Mouse (Mus musculus) gastrocnemius, postnatal 14 days (tissue): Measurements from ENCODE around the gene Mcidas. TPM values are rescaled to one million over a fixed set of nuclear protein-coding genes. Genes with fewer than 3 reads are reported as not detected.
"Not testable (repeated sequence)": the region's sequence is repeated elsewhere in the genome, so short reads cannot be mapped to it uniquely, and the experiment has no call there.

Source experiments
- DNase-seq: peaks from one replicate; pipeline ENCODE4 v3.0.0; 2021; ENCODE audit warnings: mixed read lengths
- intact Hi-C: fragments of 180-260 bp; cut with DNase I; formaldehyde crosslinking; loops from one replicate; pipeline ENCODE4 v1.15.1; 2025; ENCODE audit warnings: low total_unique reads
- total RNA-seq, 2 experiments: library from RNA; stranded (reverse); gene quantifications; 2 replicates each; pipeline ENCODE4 v1.2.3; 2021

Gene Mcidas
- total RNA-seq, 2 experiments from 2014 or later = not detected

DNA sequence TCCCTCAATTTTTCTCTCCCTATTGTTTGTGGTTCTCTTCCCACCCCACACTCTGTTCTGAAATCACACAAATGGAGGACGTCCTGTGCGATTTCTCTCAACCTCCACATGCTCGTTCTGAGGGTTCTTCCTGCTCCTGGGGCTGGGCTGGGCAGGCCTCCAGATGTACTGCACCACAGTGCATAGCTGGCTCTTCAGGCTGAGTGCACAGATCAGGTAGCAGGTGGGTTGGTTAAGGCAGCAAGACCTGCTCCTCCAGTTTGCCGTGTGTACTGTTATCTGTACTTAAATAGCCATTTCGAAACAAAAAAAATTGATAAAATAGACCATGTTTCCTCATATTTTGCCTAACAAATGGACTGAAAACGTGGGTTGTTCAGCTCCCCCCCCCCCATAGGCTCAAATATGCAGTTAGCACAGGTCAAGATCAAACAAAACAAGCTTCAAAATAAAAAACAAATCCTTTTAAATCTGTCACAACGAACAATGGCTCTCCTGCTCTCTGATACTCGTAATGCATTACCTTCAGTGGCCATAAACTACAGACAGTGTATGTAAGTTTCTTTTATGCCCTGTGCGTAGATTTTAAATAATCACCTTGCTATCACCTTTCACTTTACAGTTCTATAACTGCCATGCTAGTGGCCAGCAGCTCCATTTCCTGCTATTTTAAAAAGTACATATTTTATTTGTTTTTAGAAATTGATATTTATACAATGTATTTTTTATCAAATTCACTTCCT lies 7.1 kb downstream of the Mcidas start:
- intact Hi-C loops = no loop called here
- DNase-seq = no peak

DNA sequence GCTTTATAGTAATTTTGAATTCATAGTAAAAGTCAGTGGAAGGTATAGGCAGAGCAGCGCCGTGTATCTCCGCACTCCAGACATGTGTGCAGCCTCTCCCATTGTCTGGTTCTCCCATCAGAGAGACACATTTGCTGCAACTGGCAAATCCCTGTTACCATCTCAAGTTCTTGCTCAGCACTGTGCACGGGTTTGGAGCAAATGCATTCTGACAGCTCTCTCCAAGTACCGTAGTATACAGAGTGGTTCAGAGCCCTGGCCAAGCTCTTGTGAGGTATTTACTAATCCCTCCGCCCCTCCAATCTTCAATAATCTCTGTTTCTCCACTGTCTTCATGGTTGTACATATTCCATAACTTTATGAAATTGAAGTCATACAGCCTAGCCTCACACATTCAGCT lies 19.0 kb downstream of the Mcidas start:
- intact Hi-C loops = no loop called here
- no peak for DNase-seq

DNA sequence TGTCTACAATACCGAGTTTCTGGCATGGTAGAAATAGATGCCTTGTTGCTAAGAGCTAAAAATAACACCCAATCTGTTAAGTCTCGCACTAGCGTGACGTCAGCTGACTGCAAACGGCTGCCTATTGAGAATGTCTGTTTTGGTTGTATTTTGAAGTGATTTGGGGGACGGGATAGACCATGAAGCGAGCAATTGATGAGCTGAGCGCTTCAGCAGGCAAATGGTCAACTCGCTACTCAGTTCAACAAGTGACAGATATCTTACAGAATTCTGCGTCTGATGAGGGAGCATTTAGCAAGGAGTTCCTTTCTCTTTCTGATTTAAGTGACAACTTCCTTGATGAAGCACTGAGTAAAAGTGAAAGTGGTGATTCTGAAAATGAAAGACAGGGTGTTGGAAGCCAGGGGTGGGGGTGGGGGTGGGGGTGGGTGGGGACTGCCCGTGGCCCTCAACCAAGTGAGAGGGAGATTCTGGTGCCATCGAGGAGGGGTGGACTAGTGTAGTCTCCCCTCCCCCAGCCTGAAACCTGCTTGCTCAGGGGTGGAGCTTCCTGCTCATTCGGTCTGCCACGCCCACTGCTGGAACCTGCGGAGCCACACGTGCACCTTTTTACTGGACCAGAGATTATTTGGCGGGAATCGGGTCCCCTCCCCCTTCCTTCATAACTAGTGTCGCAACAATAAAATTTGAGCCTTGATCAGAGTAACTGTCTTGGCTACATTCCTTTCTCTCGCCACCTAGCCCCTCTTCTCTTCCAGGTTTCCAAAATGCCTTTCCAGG lies 19.7 kb downstream of the Mcidas start:
- intact Hi-C loops, DNase-seq: not testable (repeated sequence)

DNA sequence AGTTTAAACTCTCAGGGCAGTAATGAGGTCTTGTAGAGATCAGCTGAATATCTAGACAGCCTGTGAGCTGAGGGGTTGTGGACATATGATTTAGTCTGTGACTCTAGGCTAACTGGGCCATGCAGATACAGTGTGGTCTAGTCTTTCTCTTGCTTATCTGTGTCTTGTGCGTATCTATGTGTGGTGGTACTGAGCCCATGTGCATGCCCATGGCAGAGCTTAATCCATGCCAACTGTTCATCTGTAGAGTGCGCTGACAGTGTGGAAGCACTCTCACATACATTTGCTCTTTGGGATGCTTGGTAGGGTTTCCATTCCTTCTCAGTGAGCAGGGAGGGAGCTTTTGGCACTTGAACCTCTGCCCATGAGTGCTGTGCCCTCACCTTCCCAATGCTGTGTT lies 27.9 kb downstream of the Mcidas start:
- intact Hi-C loops = no loop called here
- DNase-seq = no peak

DNA sequence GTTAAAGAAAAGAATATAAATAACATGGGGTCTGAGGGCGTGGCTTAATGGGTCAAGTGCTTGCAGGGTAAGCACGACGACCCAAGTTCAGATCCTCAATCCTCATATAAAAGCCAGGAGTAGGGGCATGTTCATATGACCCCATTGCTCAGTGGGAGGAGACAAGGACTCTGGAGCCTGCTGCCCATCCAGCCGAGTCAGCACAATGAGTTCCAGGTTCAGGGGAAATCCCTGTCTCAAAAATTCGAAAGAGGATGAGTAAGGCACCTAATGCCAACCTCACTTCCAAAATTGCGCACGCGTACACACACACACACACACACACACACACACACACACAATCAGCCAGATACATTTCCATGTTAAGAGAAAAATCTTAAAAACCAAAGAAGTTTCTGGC lies 28.8 kb downstream of the Mcidas start:
- intact Hi-C loops = no loop called here
- no peak for DNase-seq

DNA sequence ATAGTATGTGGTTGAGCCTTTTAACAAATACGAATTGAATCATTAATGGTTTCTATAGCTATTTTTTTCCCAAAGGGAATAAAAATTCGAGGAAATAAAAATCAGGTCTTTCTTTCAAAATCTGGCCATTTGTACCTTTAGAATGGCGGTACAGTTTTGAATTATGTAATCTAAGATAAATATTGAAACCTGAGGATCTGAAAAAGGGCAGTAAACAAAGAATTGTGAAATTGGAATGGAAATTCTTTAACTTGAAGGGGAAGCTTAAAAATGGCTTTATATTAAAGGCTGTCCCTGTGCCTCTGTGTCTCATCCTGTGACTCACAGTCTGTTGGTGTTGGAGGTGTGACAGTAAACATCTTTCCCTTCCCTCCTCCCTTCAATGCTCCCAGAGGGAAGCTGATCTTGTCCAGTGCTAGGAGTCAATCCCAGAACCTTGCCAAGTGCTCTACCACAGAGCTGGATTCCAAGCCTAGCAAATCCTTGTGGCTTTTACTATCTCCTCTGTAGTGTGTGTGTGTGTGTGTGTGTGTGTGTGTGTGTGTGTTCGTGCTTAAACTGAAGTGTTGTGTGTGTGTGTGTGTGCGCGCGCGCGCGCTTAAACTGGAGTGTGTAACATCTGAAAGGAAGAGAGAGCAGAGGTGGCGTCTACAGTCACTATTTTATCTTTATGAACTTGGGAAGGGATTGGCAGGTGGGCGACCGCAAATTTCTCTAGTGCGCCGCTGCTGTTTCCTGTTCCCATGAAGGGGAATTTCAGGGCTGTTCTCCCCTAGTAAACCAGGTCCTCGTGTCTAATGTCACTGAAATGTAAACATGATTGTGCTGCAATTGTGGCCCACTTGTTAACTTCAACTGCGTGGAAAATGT lies 29.9 kb downstream of the Mcidas start:
- DNase-seq = no peak
- intact Hi-C loops = no loop called here

DNA sequence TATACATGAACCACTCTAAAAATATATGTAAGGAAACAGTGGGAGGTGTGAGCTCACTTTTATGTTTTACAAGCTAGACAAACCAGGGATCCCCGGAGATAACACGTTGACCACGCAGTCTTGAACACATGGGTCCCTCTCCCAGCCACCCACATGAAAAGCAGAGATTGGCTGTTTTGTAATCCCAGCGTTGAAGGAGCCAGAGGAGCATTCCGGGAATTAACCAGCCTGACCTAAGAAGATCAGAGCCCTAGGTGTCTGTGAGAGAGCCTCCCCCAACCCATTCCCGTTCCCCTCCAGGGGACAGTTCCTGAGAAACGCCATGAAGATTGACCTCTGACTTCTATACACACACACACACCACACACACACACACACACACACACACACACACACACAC lies 37.7 kb downstream of the Mcidas start:
- intact Hi-C loops = no loop called here
- no peak for DNase-seq

DNA sequence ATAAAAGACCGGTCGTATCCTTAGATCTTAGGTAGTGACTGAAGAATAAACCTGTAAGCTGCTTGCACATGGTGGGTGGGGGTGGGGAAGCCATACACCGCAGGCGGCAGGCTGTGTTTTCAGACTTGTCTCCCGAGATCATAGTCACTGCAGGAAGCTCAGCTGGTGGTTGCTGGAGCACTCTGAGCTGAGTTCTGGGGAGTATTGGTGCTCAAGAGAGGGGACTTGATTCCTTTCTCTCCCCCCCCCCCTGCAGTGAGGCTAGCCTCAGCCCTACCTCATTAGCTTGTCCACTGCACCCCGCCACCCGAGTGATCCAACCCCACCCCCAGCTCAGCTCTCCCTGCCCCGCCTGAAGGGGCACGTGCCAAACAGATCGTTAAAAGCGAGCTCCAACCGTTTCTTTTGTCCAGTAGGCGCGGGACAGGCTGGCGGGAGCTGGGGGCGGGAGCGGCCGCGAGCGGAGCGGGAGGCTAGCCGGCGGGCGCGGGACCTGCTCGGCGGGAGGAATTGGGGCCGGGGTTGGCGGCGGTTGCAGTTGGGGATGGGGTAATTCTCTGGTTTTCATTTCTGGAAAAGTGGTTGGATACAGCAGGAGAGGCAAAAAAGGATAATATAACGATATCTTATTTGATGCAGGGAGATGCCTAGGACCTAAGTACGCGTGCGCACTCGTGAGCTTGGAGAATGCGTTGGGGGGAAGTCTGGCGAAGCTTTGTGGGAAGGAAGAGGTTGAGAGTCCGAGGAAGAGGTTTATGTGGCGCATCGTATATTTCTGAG lies 38.3 kb downstream of the Mcidas start:
- intact Hi-C loops = no loop called here
- peak; percentile 9 for DNase-seq

DNA sequence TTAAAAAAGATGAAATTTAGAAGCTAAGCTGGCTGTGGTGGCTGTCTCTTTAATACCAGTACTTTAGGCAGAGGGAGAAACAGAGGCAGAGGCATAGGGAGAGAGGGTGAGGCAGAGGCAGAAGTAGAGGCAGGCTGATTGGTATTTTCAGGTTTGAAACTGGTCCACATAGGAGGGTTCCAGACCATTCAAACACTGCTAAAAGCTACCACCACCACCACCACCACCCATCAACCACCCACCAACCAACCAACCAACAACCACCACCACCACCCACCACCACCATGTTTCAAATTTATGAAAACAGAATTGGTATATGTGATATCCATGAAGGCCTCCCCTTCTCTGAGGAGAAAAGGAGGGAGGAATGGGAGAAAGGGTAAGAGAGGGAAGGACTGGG lies 39.2 kb downstream of the Mcidas start:
- intact Hi-C loops = no loop called here
- DNase-seq = no peak

DNA sequence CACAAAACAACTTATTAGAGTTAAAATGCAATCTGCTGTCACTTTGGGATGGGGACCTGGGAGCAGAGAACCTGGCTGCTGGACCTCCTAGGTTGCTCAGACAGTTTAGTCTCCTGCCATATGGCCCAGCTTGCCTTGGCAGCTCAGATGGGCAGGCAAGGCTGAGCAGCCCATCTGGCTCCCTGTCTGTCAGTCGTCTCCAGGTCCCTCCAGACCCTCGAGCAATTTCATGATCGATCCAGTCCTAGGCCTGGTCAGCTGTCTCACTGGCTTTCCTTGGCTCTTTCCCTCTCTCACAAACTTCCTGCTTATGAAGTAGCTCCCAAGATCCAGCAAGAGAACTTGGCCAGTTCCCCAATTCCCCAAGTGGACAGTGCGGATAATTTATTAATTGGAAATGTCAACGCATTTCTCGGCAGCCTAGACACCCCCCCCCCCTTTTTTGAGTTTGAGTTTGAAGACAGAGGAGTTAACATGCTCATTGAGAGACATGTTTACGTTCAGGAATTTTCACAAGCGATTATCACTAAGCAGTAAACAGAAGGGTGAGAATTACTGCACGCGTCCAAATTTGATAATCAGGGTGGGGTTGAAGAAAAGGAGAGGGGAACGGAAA lies 40.7 kb downstream of the Mcidas start:
- intact Hi-C loops = no loop called here
- DNase-seq = no peak

DNA sequence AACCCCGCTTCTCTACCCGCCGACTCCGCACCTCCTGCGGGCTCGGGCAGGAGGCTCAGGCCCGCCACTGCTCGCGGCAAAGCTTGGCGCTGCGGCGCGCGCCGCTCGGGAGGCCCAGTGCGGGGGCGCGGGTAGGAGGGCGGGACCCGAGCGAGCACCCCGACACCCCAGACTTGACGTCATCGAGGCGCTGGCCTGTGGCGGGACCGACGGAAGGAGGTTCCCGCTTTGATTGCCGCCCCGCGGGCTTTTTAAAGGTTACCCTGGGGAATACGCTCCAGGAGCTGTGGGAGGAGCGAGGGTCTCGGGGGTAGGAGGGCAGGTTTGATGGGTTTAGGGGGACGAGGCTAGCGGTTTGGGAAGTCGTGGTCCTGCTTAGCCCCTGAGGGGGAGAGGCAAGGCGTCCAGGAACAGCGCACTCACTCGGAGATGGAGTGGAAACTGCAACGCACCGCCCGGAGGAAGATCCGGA lies 41.3 kb downstream of the Mcidas start, which contains the start of gene Cdc20b:
TSS of gene Cdc20b (plus strand) at position 162 of the 472 bp plus-strand sequence.
- peak; percentile 38 for DNase-seq
- intact Hi-C loops = no loop called here

DNA sequence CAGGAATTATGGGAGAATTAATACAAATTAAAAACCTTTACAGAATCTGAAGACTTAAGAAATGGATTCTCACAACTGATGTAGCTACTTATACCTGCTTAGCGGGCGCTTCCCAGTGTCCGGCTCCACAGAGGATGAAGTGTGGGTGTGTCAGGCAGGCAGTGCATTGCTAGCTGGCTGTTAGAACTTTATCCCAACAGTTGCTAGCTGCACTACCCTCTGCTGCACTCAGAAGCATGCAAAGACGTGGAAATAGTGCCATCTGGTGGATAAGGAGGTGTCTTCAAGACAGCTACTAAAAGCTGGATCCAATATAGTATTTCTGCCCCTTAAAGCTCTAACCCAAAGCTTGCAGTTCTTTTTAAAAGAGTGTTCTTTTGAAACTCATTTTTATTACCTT lies 42.2 kb downstream of the Mcidas start:
- intact Hi-C loops = no loop called here
- DNase-seq = peak; percentile 53

DNA sequence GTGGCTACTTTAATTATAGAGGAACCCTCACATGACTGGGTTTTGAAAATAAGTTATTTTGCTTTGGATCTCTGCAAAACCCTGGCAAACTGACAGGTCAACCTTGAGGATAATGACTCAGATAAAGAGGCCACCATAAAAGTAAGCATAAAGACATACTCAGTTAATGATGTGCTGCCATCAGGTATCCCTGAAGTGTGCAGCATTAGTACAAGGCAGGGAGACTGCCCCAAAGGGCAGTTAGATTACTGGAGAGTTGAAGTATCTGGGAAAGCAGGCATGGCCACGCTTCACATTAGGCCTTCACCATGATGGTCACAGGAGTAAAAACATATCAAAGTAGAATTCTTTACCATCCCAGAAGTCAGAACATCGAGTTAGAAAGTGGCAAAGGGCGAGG lies 51.2 kb downstream of the Mcidas start:
- no peak for DNase-seq
- intact Hi-C loops = loop anchor here (5.0 kb wide), 1 partner anchor 217 kb away; no protein-coding TSS in a partner anchor

DNA sequence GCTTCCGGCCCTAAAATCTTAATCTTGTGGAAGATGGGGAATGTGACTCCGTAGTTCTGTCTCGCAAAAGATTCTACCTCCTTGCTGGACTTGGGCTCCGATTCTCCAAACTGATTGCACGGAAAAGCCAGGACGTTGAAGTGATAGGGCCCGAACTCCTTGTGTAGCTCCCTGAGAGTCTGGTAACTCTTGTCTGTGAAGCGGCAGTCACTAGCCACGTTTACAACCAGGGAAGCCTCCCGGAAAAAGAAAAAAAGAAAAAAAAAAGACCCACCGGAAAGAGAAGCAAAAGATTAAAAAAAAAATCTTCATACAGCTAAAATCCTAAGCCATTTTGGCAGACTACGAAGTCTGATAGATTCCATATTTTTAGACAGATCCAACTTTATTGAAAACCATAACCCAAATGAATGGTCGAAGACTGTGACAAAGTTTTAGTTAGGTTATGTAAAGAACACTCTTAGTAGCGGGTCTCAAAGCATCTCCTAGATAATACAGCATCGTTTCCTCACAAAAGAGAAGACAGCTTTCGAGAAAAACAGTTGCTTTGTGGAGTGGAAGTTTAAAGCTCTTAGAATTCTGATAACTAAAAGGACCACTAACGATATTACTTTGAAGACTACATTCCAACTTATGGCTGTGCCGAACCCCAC lies 51.9 kb downstream of the Mcidas start:
- DNase-seq = no peak
- intact Hi-C loops = loop anchor here (5.0 kb wide), 1 partner anchor 217 kb away; no protein-coding TSS in a partner anchor

DNA sequence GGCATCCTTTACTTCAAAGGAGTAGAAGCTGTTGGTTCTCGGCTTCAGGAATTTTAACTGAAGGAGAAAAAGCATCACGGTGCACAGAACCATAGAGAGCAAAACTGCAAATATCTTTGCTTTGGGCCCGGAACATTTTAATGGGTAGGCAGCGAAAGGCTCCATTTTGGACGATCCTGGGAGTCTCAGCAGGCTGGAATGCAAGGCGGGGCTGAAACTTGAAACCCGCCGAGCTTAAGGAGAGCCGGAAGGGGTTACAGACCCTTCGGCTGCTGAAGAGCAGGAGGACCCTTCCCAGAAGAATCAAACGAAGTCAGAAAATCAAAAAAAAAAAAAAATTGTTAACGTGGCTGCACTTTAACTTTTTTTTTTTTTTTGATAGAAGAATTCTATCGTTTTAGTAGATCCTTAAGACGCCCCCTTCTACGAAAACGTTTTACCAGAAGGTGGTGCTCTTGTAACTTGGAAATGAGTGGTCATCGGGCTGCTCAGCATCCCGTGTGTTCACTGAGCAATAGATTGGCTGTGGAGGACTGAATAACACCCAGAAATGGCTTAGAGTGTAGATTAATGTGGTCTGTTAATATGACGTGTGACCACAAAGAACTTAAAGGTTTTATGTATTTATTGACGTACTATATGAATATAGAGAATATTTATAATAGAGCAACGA lies 52.7 kb downstream of the Mcidas start, which contains the start of gene Gpx8:
TSS of gene Gpx8 (minus strand) at position 200 of the 673 bp plus-strand sequence.
- intact Hi-C loops = loop anchor here (5.0 kb wide), 1 partner anchor 216 kb away; no protein-coding TSS in a partner anchor
- peak; percentile 68 for DNase-seq

DNA sequence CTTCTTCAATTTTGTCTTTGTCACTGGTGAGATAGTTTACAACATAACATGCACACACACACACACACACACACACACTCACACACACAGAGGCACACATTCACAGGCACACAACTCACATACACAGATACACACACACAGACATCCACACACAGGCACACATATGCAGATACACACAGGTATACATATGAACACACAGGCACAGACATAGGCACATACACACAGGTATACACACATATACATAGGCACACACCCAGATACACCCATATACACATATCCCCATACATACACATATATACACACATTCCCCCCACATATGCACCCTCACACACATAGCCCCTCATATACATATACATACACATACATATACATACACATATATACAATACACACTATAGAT lies 53.4 kb downstream of the Mcidas start:
- DNase-seq = no peak
- intact Hi-C loops = loop anchor here (5.0 kb wide), 1 partner anchor 215 kb away; no protein-coding TSS in a partner anchor

DNA sequence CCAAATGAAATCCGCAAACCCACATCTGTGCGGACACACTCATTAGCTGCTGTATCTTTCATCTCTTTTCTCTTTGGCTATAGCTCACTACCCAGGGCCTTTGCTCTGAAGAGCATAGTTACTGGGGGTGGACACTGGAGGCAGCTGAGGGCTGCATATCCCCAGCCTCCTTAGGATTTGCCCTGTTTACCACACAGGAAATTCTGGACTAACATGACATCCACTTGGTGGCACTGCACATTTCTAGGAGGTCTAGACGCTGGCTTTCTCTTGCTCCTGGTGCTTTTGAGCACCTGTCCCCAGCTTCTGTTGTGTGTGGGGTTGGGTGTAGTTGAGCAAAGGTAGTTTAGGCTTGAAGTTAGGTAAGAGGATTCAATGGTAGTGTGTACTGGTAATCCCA lies 54.0 kb downstream of the Mcidas start:
- intact Hi-C loops = loop anchor here (5.0 kb wide), 1 partner anchor 215 kb away; no protein-coding TSS in a partner anchor
- no peak for DNase-seq
